Mouse (Mus musculus): Measurements from ENCODE around the gene Gm9639. TPM values are rescaled to one million over a fixed set of nuclear protein-coding genes. Genes with fewer than 3 reads are reported as not detected.
"Not testable (repeated sequence)": the region's sequence is repeated elsewhere in the genome, so short reads cannot be mapped to it uniquely, and the experiment has no call there.

The Gm9639 gene
- polyA plus RNA-seq, 1 experiment = not detected

GRCm38 (mm10) chr10:77804095-77804494 is 9.2 kb upstream of the Gm9639 start:
- Histone ChIP-seq H3K9me3 (ENCODE audit: control insufficient read depth, low read length) (no peaks in the 10 kb centered on the region; the same call in 1 of the 2 replicates), H3K4me3 (replicated peaks) (no peak overlapping the region), H3K27me3 (ENCODE audit: control insufficient read depth) (no peaks in the 10 kb centered on the region), H3K4me1 (ENCODE audit: control insufficient read depth) (no peaks in the 10 kb centered on the region), H3K36me3 (ENCODE audit: control insufficient read depth) (no peaks in the 10 kb centered on the region)
- TF ChIP-seq TAL1 (IDR thresholded peaks at IDR 0.05; ENCODE audit: low read length) (no peak), GATA1 (IDR thresholded peaks at IDR 0.05; ENCODE audit: low read length) (no peak)

GRCm38 (mm10) chr10:77798921-77799508 is 4.1 kb upstream of the Gm9639 start, which contains the start of gene Gm19668:
Gene Gm19668 (minus strand): TSS chr10:77799133.
- no peaks in the 10 kb centered on the region for H3K27me3 ChIP-seq (ENCODE audit: control insufficient read depth)
- no peaks in the 10 kb centered on the region for H3K36me3 ChIP-seq (ENCODE audit: control insufficient read depth)
- H3K9me3 ChIP-seq (ENCODE audit: control insufficient read depth, low read length) = no peaks in the 10 kb centered on the region
- TF ChIP-seq TAL1 (IDR thresholded peaks at IDR 0.05; ENCODE audit: low read length) (no peak), GATA1 (IDR thresholded peaks at IDR 0.05; ENCODE audit: low read length) (no peak)
- H3K4me1 ChIP-seq (ENCODE audit: control insufficient read depth) = no peaks in the 10 kb centered on the region
- H3K4me3 ChIP-seq (replicated peaks) = no peak within 1 kb of the TSS

- not testable (repeated sequence) for H3K27me3 ChIP-seq (ENCODE audit: control insufficient read depth); H3K4me1 ChIP-seq (ENCODE audit: control insufficient read depth); H3K4me3 ChIP-seq (replicated peaks); H3K36me3 ChIP-seq (ENCODE audit: control insufficient read depth); H3K9me3 ChIP-seq (ENCODE audit: control insufficient read depth, low read length)
Observed at GRCm38 (mm10) chr10:77798164-77798920, 3.5 kb upstream of the Gm9639 start.

- Histone ChIP-seq H3K27me3 (ENCODE audit: control insufficient read depth) (no peaks in the 10 kb centered on the region), H3K36me3 (ENCODE audit: control insufficient read depth) (no peaks in the 10 kb centered on the region), H3K4me1 (ENCODE audit: control insufficient read depth) (no peaks in the 10 kb centered on the region), H3K4me3 (replicated peaks) (no peak overlapping the region), H3K9me3 (ENCODE audit: control insufficient read depth, low read length) (no peaks in the 10 kb centered on the region)
- TF ChIP-seq GATA1 (IDR thresholded peaks at IDR 0.05; ENCODE audit: low read length) = no peak
Observed at GRCm38 (mm10) chr10:77797677-77798076, 2.8 kb upstream of the Gm9639 start.

- TF ChIP-seq GATA1 (IDR thresholded peaks at IDR 0.05; ENCODE audit: low read length) (no peak), TAL1 (IDR thresholded peaks at IDR 0.05; ENCODE audit: low read length) (no peak)
- H3K36me3 ChIP-seq (ENCODE audit: control insufficient read depth) = no peaks in the 10 kb centered on the region
- no peaks in the 10 kb centered on the region for H3K4me1 ChIP-seq (ENCODE audit: control insufficient read depth)
- no peaks in the 10 kb centered on the region for H3K9me3 ChIP-seq (ENCODE audit: control insufficient read depth, low read length)
- no peak overlapping the region for H3K4me3 ChIP-seq (replicated peaks)
- no peaks in the 10 kb centered on the region for H3K27me3 ChIP-seq (ENCODE audit: control insufficient read depth)
Observed at GRCm38 (mm10) chr10:77788621-77789020, 6.3 kb downstream of the Gm9639 start.

GRCm38 (mm10) chr10:77787876-77788275 is 7.0 kb downstream of the Gm9639 start, which contains the start of gene Gm7137:
Gene Gm7137 (minus strand): TSS chr10:77788200.
- not testable (repeated sequence) for H3K4me1 ChIP-seq (ENCODE audit: control insufficient read depth); H3K36me3 ChIP-seq (ENCODE audit: control insufficient read depth)

GRCm38 (mm10) chr10:77783396-77783795 is 11.5 kb downstream of the Gm9639 start:
- H3K9me3 ChIP-seq (ENCODE audit: control insufficient read depth, low read length); H3K4me3 ChIP-seq (replicated peaks); H3K36me3 ChIP-seq (ENCODE audit: control insufficient read depth); H3K4me1 ChIP-seq (ENCODE audit: control insufficient read depth); H3K27me3 ChIP-seq (ENCODE audit: control insufficient read depth): not testable (repeated sequence)

More at GRCm38 (mm10) chr10:77787876-77788275, 7.0 kb downstream of the Gm9639 start, which contains the start of gene Gm7137:
- H3K9me3 ChIP-seq (ENCODE audit: control insufficient read depth, low read length); H3K4me3 ChIP-seq (replicated peaks); H3K27me3 ChIP-seq (ENCODE audit: control insufficient read depth): not testable (repeated sequence)

- not testable (repeated sequence) for H3K9me3 ChIP-seq (ENCODE audit: control insufficient read depth, low read length); H3K4me3 ChIP-seq (replicated peaks); H3K4me1 ChIP-seq (ENCODE audit: control insufficient read depth); H3K27me3 ChIP-seq (ENCODE audit: control insufficient read depth); H3K36me3 ChIP-seq (ENCODE audit: control insufficient read depth)
Observed at GRCm38 (mm10) chr10:77782442-77782841, 12.4 kb downstream of the Gm9639 start, which contains the start of gene Gm3250. Gene Gm3250 (minus strand): TSS chr10:77782542.

GRCm38 (mm10) chr10:77776844-77777243 is 18.0 kb downstream of the Gm9639 start, which contains the start of gene Gm7138:
Gene Gm7138 (minus strand): TSS chr10:77776944.
- not testable (repeated sequence) for H3K4me1 ChIP-seq (ENCODE audit: control insufficient read depth); H3K36me3 ChIP-seq (ENCODE audit: control insufficient read depth); H3K27me3 ChIP-seq (ENCODE audit: control insufficient read depth); H3K4me3 ChIP-seq (replicated peaks); H3K9me3 ChIP-seq (ENCODE audit: control insufficient read depth, low read length)

- not testable (repeated sequence) for H3K4me1 ChIP-seq (ENCODE audit: control insufficient read depth); H3K36me3 ChIP-seq (ENCODE audit: control insufficient read depth); H3K4me3 ChIP-seq (replicated peaks); H3K9me3 ChIP-seq (ENCODE audit: control insufficient read depth, low read length); H3K27me3 ChIP-seq (ENCODE audit: control insufficient read depth)
Observed at GRCm38 (mm10) chr10:77772142-77772541, 22.7 kb downstream of the Gm9639 start.

- not testable (repeated sequence) for H3K9me3 ChIP-seq (ENCODE audit: control insufficient read depth, low read length); H3K36me3 ChIP-seq (ENCODE audit: control insufficient read depth); H3K27me3 ChIP-seq (ENCODE audit: control insufficient read depth); H3K4me1 ChIP-seq (ENCODE audit: control insufficient read depth); H3K4me3 ChIP-seq (replicated peaks)
Observed at GRCm38 (mm10) chr10:77771225-77771624, 23.7 kb downstream of the Gm9639 start, which contains the start of gene Gm3238. Gene Gm3238 (minus strand): TSS chr10:77771325.

All from erythroblast, embryonic 14.5 days (primary cell).